ENCODE assay signal across 30 mouse cellular contexts in genomic region chr12:88285224-88285623, GRCm38 (mm10). TPM values are rescaled to one million over a fixed set of nuclear protein-coding genes. Genes with fewer than 3 reads are reported as not detected.
"Had no signal": no experiment of that assay in that cellular context is flagged by ENCODE, and none has a peak within 500 bp of the region (broad histone marks: within the 10 kb centered on the region; RNA-seq: fewer than 3 reads in every experiment).

No protein-coding gene starts in this region.

RNA-seq across cellular contexts. Expression of gene Gm5662, which starts 10.9 kb away (rescaled TPM):
- total RNA-seq: gastrocnemius, adult 18-20 months; gastrocnemius, adult 8-10 months; gastrocnemius, postnatal 14 days; gastrocnemius, postnatal 36 days; heart, adult 2 months; heart, postnatal 10 days; heart, postnatal 25 days; heart, postnatal 4 days; hindbrain, postnatal 0 days; layer of hippocampus, adult 2 months; layer of hippocampus, postnatal 10 days; layer of hippocampus, postnatal 25 days; left cerebral cortex, adult 2 months; left cerebral cortex, postnatal 14 days; left cerebral cortex, postnatal 36 days; liver, adult 2 months had no signal
- polyA plus RNA-seq: gonadal fat pad, adult 2 months; heart, adult 2 months; heart, embryonic 11.5 days; heart, embryonic 14.5 days; heart, embryonic 16.5 days; hindbrain, embryonic 10.5 days; hindbrain, embryonic 12.5 days; hindbrain, embryonic 15.5 days; hindbrain, postnatal 0 days; intestine, embryonic 14.5 days; intestine, embryonic 16.5 days; kidney, adult 2 months; limb, embryonic 10.5 days; limb, embryonic 12.5 days; limb, embryonic 14.5 days; liver, adult 2 months; liver, embryonic 14.5 days had no signal

RNA-seq across cellular contexts. Expression of gene Gm8332, which starts 35.3 kb away (rescaled TPM):
- total RNA-seq: gastrocnemius, adult 18-20 months; gastrocnemius, adult 8-10 months; gastrocnemius, postnatal 14 days; gastrocnemius, postnatal 36 days; heart, adult 2 months; heart, postnatal 10 days; heart, postnatal 25 days; heart, postnatal 4 days; hindbrain, postnatal 0 days; layer of hippocampus, adult 2 months; layer of hippocampus, postnatal 10 days; layer of hippocampus, postnatal 25 days; left cerebral cortex, adult 2 months; left cerebral cortex, postnatal 14 days; left cerebral cortex, postnatal 36 days; liver, adult 2 months had no signal
- polyA plus RNA-seq: gonadal fat pad, adult 2 months; heart, adult 2 months; heart, embryonic 11.5 days; heart, embryonic 14.5 days; heart, embryonic 16.5 days; hindbrain, embryonic 10.5 days; hindbrain, embryonic 12.5 days; hindbrain, embryonic 15.5 days; hindbrain, postnatal 0 days; intestine, embryonic 14.5 days; intestine, embryonic 16.5 days; kidney, adult 2 months; limb, embryonic 10.5 days; limb, embryonic 12.5 days; limb, embryonic 14.5 days; liver, adult 2 months; liver, embryonic 14.5 days had no signal

RNA-seq across cellular contexts. Expression of gene Gm5039, which starts 38.6 kb away (rescaled TPM):
- total RNA-seq: gastrocnemius, adult 18-20 months; gastrocnemius, adult 8-10 months; gastrocnemius, postnatal 14 days; gastrocnemius, postnatal 36 days; heart, adult 2 months; heart, postnatal 10 days; heart, postnatal 25 days; heart, postnatal 4 days; hindbrain, postnatal 0 days; layer of hippocampus, adult 2 months; layer of hippocampus, postnatal 10 days; layer of hippocampus, postnatal 25 days; left cerebral cortex, adult 2 months; left cerebral cortex, postnatal 14 days; left cerebral cortex, postnatal 36 days; liver, adult 2 months had no signal
- polyA plus RNA-seq: gonadal fat pad, adult 2 months; heart, adult 2 months; heart, embryonic 11.5 days; heart, embryonic 14.5 days; heart, embryonic 16.5 days; hindbrain, embryonic 10.5 days; hindbrain, embryonic 12.5 days; hindbrain, embryonic 15.5 days; hindbrain, postnatal 0 days; intestine, embryonic 14.5 days; intestine, embryonic 16.5 days; kidney, adult 2 months; limb, embryonic 10.5 days; limb, embryonic 12.5 days; limb, embryonic 14.5 days; liver, adult 2 months; liver, embryonic 14.5 days had no signal
